Mouse (Mus musculus) neutrophil, adult 5-6 weeks (primary cell): ENCODE results near the gene Dnm3. TPM values are rescaled to one million over a fixed set of nuclear protein-coding genes. Genes with fewer than 3 reads are reported as not detected.

ENCODE experiments used
- ATAC-seq: fragments of 151-379, 151-347 bp; 2 replicates; pipeline ENCODE4 v1.8.0; 2017; ENCODE audit warnings: mild to moderate bottlenecking, moderate TSS enrichment; ENCODE audit not compliant: insufficient number of reproducible peaks, poor library complexity, low FRiP score, severe bottlenecking; ENCODE audit errors: extremely low read depth
- total RNA-seq: library from RNA; stranded (forward); fragments of 200-1000 nt; gene quantifications from 2 replicates; pipeline ENCODE4 v1.2.3, GENCODE M21; 2017

The Dnm3 gene
- total RNA-seq, 1 experiment from 2014 or later = not detected

- ATAC-seq = no peak
These were observed 195.9 kb downstream of the Dnm3 start for GRCm38 (mm10) chr1:162281981-162282381.

GRCm38 (mm10) chr1:162280052-162280451 lies 197.8 kb downstream of the Dnm3 start:
- ATAC-seq = no peak

DNA sequence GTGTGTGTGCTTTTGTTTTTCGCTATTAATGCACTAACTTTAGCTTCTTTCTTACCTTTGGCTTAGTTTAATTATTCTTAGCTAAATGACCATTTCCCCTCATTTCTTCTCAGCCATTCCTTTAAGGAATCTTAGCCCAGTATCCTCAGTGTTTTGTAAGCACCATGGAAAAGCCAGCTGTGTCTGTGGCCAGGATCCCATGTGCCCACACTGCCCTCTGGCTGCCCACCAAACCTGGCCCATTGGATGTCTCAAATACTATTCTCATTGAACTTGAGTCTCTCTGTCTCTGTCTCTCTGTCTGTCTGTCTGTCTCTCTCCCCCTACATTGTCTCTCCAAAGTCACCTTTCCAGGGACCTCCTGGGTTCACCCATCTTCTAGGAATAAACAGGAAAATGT lies 201.8 kb downstream of the Dnm3 start:
- ATAC-seq = no peak

GRCm38 (mm10) chr1:162274674-162275248 lies 203.1 kb downstream of the Dnm3 start:
- ATAC-seq = no peak

DNA sequence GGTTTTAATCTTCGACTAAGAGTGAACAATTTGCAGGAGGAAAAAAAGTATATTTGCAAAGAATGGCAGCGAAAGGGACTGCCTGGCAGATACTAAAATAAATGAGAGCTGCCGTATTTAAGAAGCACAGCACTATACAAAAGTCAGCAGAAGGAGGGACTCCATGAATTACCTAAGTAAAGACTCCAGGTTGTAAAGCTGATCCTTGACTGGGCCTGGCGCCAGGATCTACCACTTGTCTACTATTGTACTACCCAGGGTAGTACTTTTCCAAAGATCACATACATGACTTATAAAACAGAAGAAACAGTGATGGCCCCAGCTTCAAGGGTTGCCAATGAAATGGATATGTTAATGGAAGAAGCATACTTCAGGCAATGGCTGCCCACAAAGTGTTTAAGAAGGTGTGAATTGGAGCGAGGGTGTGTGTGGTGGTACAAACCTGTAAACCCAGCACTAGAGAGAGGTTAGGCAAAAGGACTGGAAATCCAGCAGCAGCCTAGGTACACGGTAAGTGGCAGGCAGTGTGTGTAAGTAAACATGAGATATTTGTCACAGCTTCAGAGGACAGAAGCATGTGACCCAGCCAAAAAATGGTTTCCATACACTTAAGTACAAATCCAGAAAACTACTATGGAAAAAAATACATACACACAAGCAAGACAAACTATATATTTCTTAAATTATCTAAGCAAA lies 220.8 kb downstream of the Dnm3 start:
- ATAC-seq = no peak

DNA sequence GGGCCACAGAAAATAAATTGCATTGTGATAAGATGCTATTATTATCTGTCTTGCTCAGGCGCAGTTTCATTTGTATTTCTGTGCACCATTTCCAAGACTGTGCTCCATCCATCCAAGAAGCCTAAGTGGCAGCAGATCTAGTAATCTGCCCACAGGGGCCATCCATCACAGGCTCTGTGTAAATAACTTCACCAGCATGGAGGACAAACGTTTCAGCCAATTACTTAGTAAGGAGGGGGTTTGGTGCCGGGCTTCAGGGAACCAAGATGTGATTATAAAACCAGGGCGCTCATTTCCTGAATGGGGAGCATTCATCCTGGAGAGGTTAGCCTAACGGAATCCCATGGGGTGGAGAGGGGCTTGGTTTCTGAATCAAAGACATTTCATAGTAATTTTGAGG lies 222.9 kb downstream of the Dnm3 start:
- ATAC-seq = no peak

- no peak for ATAC-seq
These were observed 223.7 kb downstream of the Dnm3 start for GRCm38 (mm10) chr1:162253971-162254641.

GRCm38 (mm10) chr1:162252869-162253268 lies 225.0 kb downstream of the Dnm3 start:
- ATAC-seq = no peak

DNA sequence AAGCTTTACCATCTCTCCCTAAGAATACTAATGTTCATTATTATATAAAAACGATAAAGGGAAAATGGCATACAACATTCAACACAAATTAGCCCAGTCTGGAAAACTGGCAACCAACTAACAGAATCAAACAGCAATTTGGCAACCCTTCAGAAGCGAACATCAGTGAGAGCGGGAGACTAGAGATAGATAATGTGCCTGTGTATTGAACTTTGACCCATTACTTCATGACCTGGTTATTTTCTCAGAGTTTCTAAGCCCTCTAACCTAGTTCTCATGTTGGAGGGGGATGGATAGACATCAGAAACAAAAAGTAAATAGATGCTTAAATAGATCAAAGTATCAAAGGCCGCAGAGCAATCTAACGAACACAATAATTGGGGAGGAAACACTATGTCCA lies 230.6 kb downstream of the Dnm3 start:
- ATAC-seq = no peak

GRCm38 (mm10) chr1:162243651-162243990 lies 234.2 kb downstream of the Dnm3 start:
- no peak for ATAC-seq

DNA sequence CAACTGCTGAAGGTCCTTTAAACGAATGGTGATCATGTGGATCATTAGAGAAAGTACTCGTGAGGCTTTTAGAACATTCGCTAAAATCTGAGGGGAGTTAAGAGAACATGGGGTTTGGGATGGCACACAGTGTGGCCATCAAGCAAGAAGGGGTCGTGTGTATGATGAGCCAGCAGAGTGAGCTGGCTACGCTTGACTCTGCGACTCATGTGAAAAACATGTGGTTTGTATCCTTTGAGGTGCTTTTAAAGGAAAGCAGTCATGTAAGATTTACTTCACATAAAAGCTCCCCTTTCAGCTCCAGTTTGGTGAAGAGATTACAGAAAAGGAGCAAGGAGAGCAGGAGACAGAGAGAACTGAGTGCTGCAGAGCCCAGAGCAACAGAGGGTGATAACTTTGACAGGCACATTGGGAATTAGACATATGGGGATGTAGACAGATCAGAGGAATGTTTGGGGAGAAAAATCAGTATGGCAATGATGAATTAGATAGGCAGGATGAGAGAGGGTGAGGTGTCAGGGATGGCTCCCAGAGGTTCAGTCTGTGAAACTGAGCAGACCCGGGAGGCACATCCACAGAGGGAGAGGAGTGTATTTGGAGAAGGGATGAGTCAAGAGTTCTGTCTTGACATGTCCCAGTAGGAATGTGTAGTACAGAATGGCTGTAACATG lies 234.7 kb downstream of the Dnm3 start:
- ATAC-seq = no peak

- no peak for ATAC-seq
These were observed 237.1 kb downstream of the Dnm3 start for GRCm38 (mm10) chr1:162240720-162241119.

DNA sequence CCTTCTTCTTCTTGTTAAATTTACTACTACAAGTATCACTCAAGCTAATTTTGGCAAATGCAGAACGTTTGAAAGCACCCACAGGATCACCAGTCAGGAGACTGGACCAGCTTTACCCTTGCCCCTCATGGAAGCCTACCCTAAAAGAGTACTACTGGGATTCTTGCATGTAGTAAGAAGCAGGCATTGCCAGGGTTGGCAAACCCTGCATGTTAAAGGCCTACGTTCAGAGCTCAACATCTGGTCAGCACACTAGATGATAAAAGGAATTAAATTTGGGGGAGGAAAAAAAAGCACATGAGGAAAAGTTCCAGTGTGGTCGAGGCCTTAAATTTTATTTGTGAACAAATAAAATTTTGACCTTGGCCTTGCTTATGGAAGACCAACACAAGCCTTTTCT lies 239.2 kb downstream of the Dnm3 start:
- ATAC-seq = no peak

- ATAC-seq = no peak
These were observed 241.1 kb downstream of the Dnm3 start for GRCm38 (mm10) chr1:162236624-162237159.

GRCm38 (mm10) chr1:162225621-162226147 lies 252.2 kb downstream of the Dnm3 start:
- ATAC-seq = no peak

- no peak for ATAC-seq
These were observed 252.8 kb downstream of the Dnm3 start for GRCm38 (mm10) chr1:162224817-162225605.

- ATAC-seq = no peak
These were observed 253.8 kb downstream of the Dnm3 start for GRCm38 (mm10) chr1:162224061-162224460.

- ATAC-seq = no peak
These were observed 254.4 kb downstream of the Dnm3 start for GRCm38 (mm10) chr1:162223258-162223940.
